Mouse (Mus musculus) erythroid progenitor cell, adult 5-6 weeks (primary cell): ENCODE data around the gene Ugt1a1. TPM values are rescaled to one million over a fixed set of nuclear protein-coding genes. Genes with fewer than 3 reads are reported as not detected.
"Not testable (repeated sequence)": the region's sequence is repeated elsewhere in the genome, so short reads cannot be mapped to it uniquely, and the experiment has no call there.

Source experiments
- ATAC-seq: replicated peaks from 2 replicates; pipeline ENCODE4 v1.8.0; 2016; ENCODE audit warnings: moderate number of reproducible peaks, mild to moderate bottlenecking, moderate TSS enrichment, inconsistent platforms; ENCODE audit not compliant: poor library complexity, low FRiP score, severe bottlenecking
- total RNA-seq, 2 experiments: library from RNA; stranded (forward) in 1 of 2; stranded (reverse) in 1 of 2; fragments of 150-400 nt in 1 of 2; fragments of 186-747, 209-891 nt in 1 of 2; gene quantifications; 2 replicates each; pipeline versions ENCODE4 v1.2.3 to v1.2.4; 2015 to 2017; ENCODE audit warnings: low replicate concordance in 2 of 2

Gene Ugt1a1
- total RNA-seq, 2 experiments from 2014 or later = not detected

DNA sequence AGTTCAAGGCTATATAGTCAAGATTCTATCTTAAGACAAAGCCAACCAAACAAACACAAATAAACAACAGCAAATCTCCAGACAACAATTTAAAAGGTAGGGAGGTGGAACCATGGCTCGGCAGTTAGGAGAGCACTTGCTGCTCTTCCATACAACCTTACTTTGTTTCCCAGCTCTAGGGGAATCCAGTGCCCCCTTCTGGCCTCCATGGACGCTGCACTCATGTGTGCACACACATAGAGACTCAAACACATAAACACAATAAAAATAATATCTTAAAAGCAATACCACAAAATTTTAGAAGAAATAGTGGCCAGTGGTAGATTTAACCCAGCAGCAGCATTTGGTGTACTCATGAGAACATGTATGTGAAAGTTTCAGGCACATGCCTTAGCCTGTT, 5.4 kb downstream of the Ugt1a1 start:
- no peak for ATAC-seq

DNA sequence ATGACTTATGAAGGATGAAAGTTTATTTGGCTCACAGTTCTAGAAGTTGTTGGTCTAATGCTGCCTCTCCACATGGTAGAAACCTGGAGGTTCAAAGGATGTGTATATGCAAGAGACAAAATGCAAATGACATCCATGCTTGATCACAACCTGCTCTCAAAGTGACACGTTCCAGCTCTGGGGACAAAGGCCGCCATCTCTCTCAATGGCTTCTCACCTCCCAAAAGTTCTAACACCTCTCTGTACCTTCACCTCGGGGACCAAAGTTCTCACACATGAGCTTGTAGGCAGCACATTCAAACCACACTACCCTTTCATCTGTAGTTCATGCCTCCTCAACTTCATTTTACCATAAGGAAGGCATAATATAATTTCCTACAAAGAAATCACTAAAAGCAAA, 5.8 kb downstream of the Ugt1a1 start:
- no peak for ATAC-seq

- no peak for ATAC-seq
Measured at GRCm38 (mm10) chr1:88218051-88218450, 6.3 kb downstream of the Ugt1a1 start.

DNA sequence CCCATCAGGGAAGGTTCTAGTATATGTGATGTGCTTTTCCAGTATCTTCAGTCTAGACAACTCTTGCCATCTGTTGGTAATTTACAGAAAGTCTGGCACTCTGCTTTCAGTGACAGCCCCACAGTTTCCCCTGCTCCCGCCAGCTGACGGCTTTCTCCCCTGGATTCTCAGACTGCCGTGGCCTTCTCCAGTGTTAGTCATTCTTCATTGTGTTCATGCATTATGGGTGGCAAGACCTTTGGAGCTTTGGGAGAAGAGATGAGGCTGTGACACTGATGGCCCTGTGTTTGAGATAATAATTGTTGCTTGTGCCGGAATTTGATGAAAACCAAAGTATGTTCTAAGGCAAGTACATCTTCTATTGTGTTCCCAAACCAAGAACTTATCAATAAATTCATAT, 6.8 kb downstream of the Ugt1a1 start:
- no peak for ATAC-seq

- no peak for ATAC-seq
Measured at GRCm38 (mm10) chr1:88219054-88219453, 7.3 kb downstream of the Ugt1a1 start.

GRCm38 (mm10) chr1:88220336-88220735, 8.6 kb downstream of the Ugt1a1 start:
- no peak for ATAC-seq

- no peak for ATAC-seq
Measured at GRCm38 (mm10) chr1:88222216-88222615, 10.5 kb downstream of the Ugt1a1 start.

GRCm38 (mm10) chr1:88223011-88223515, 11.3 kb downstream of the Ugt1a1 start:
- ATAC-seq = not testable (repeated sequence)

- no peak for ATAC-seq
Measured at GRCm38 (mm10) chr1:88223591-88223990, 11.8 kb downstream of the Ugt1a1 start.

DNA sequence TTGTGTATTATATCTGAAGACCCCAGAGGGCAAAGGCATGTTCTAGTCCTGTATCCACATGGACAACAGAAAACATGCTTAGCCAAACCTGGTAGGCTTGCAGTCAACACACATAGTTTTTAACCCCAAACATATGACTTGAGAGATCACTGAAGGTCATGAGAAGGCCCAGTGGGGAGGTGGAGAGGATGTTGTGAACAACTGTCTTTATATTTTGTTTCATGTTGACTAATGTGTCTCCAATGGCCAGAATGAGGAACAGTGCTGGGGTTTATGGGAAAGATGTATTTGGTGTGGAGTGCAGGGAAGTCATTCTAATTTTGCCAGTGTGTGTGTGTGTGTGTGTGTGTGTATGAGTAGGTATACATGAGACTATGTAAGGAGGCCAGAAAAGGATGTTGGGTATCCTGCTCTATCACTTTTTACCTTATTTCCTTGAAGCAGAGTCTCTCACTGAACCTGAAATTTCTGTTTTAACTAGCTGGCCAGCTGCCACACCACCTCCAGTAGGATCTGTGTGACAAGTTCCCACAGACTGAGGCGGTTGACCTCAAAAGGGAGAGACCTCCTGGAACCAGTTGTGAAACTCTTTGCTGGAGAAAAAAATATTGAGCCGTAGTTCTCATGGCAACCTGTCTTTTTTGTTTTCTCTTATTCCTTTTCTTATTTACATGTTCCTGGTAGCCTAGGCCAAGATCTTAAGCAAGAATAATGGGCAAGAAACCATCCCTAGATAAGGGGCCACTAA, 12.4 kb downstream of the Ugt1a1 start:
- ATAC-seq = no peak

GRCm38 (mm10) chr1:88225301-88225700, 13.5 kb downstream of the Ugt1a1 start:
- not testable (repeated sequence) for ATAC-seq

- no peak for ATAC-seq
Measured at GRCm38 (mm10) chr1:88225741-88226140, 14.0 kb downstream of the Ugt1a1 start.

- no peak for ATAC-seq
Measured at GRCm38 (mm10) chr1:88226670-88227379, 15.1 kb downstream of the Ugt1a1 start, which contains the start of gene Mroh2a. Mroh2a (plus strand) TSS chr1:88226986.

DNA sequence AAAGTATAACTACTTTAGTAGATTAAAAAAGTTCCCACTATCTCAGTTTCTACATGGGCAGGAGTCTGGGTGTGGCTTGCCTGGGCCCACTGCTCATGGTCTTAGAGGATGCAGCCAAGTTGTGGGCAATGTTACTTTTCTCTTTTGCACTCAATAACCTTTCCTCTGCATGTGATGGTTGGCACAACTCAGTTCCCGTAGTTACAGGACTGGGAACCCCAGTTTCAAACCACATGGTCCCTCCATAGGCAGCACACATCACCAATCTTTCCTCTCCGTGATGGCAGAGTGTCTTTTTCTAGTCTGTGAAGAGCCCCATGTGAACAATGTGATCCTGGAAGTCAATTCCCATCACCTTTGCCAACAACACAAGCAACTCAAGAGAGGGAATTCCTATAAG, 15.7 kb downstream of the Ugt1a1 start:
- 0 out of 2 replicates have a peak, but pooled peaks have one; percentile 18 for ATAC-seq

GRCm38 (mm10) chr1:88228121-88228520, 16.4 kb downstream of the Ugt1a1 start:
- no peak for ATAC-seq

DNA sequence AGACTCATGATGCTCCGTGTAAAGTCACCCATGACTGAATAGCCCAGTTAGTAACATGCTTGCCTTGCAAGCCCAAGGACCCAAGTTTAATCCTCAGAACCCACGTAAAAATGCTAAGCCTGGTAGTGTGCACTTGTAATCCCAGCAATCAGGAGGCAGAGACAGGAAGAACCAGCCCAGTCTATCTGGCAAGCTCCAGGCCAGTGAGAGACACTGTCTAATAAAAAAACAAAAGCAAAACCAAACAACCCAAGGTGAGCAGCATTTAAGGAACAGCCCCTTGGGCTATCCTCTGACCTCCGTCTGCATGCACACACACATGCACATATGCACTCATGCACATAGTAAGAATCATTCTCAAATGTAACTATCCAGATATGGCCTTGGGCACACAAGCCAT, 17.8 kb downstream of the Ugt1a1 start:
- no peak for ATAC-seq

GRCm38 (mm10) chr1:88229986-88230385, 18.2 kb downstream of the Ugt1a1 start:
- ATAC-seq = no peak

DNA sequence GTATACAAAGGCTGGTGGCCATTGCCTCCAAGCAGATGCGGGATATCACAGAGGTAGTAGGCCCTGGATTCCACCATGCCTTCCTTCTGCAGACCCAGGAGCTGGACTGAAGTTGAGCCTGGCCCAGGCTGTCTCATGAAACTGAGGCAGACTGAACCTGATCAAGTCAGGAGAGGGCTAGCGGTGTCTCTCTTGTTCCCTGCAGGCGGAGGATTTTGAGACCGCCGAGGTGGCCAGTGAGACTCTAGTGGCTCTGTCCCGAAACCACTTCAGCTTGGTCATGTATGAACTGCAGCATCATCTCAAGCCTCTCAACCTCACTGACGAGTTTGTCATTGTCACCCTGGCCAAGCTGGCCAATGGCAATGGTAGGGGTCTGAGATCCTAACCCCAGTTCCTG, 18.7 kb downstream of the Ugt1a1 start:
- ATAC-seq = no peak

DNA sequence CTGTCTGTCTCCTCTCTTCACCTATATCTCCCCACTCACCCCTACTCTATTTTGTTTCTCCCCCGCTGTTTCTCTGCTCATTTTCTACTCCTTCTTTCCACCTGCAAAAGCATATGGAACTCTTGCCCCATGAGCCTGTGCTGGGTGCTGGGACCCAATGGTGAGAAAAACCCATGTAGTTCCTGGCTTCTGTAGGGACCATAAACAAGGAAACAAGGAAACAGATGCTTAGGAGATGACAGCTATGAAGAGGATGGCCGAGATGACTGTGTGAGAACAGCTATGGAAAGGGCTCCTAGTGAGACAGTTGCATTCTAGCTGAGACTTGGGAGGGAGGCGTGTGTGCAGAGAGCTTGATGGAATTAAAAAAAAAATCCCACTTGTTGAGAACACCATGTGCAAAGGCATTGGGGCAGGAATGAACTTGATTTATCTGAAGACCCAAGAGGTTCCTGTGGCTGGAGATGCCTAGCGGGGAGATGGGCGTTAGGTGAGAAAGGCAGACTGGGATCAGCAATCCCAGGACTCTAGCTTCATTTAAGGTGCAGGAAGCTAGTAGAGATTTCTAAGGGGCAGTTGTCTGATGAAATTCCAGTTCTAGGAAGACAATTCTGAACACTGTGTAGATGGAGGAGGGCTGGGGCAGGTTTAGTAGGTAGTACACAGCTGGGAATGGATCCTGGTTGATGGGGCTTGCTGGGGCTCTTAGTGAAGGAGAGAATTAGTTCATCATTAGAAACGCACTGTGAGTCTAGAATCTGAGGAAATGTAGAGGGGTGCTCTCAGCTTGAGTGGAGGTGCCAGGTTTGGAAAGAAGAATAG, 19.4 kb downstream of the Ugt1a1 start:
- no peak for ATAC-seq

DNA sequence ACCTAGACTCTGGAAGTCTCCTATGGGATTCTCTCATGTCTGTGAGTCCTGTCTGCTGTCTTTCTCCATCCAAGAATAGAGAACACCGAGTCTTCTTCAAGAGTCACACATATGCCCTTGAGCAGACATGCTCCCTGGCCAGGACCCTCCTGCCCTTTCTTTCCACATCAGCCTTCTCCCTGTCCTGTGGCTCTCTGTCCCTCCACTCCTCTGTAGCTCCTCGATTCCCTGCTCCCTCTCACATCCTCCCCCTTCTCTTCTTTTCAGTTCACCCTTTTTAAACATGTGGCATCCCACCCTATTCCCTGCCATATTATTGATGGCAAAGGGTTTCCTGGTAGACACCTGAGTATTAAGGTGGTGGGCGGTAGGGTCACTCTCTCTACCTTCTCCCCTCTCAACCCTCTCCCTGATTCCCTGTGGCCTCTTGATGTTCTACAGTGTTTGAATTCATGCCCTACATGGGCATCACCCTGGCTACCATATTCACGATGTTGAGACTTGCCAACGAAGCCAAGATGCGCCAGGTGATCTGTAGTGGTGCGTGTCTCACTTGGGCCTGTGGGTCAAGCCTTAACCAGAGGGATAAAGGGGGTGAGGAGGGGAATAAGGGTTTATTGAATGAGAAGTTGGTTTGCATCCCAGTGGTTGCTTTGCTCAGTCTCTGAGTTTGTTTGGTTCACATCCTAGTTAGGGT, 20.2 kb downstream of the Ugt1a1 start:
- ATAC-seq = no peak
